Mouse (Mus musculus) effector memory CD4-positive, alpha-beta T cell, adult 5 months (primary cell): ENCODE results near the gene C8a. TPM values are rescaled to one million over a fixed set of nuclear protein-coding genes. Genes with fewer than 3 reads are reported as not detected.

Experiments
- polyA plus RNA-seq: library from polyadenylated mRNA; unstranded; fragments of 100-300 nt; shearing (Covaris generic); gene quantifications from one replicate; pipeline ENCODE4 v1.2.1, GENCODE M21; 2017

C8a gene
- not detected for polyA plus RNA-seq

DNA sequence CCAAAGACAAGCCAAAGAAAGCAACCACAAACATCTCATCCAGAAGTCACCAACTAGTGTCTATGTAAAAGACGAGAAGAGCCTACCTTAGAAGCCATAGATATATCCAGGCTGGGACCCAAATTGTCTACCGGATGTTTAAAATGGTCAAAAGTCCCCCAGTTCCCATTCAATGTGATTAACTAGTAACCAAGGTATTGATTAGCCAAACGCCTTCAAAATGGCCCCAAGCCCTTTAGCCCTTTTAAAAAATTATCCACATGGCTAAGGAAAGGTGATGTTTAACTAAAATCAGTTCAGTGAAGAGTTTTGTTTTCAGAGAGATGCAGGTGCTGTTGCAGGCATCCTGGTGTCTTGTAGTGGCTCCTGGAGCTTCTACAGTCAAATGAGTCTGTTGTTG is at the start of gene C8a:
Gene C8a (minus strand): TSS at position 76 of the 400 bp plus-strand sequence.

DNA sequence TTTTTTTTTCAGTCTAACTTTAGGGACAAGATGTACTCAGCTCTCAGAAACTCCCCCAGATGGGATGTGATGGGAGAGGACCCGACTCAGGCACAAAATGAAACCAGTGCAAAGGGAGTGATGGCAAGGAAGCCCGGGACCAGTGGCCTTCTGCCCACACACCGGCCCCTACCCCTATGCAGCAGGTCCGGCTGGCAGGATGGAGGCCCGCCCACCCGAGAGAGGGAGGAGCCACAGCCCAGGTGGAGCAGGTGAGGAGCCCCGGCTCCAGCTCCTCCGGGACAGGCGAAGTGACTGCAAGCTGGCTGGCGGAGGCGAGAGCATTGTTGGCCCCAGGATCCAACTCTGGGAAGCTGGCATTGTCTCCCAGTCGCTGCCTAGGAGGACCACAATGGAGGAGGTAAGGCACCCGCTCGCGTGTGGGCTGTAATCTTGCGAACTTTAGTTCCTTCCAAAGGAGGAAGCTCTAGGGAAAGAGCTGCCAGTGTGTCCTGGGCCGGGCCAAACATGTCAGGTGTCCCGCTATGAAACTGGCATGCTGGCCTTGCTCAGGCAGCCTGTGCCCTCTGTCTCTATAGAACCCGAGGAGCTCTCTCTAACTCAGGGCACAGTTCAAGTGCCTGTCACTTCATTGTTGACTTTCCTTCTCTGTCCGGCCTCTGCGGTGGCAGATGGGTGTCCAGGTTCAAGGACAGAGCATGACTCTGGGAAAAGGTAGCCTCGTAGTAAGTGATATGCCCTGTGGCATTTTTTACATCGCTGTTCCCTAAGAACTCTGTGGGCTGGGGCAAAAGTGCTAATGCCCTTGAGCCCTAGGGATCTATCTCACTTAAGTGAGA is 37.3 kb upstream of the C8a start, which contains the start of gene Fyb2:
Gene Fyb2 (plus strand): TSS at position 166 of the 839 bp plus-strand sequence.

DNA sequence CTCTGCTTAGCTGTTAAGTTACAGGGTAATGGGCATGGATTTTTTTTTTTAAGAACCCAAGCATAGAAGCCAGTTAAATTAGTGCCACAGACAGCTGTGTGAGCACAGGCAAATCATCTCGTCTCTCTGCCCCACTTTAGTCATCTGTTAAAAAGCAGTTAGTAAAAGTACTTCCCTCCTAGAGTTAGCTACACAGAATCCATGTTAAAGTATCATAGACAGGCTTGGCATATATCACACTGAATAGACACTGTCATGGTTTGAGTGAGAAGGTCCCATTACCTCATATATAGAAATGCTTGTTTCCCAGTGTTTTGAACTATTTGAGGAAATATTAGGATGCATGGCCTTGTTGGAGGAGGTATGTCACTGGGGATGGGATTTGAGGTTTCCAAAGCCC is 19.2 kb downstream of the C8a start, which contains the start of gene Gm17662:
Gene Gm17662 (plus strand): TSS at position 301 of the 400 bp plus-strand sequence.

DNA sequence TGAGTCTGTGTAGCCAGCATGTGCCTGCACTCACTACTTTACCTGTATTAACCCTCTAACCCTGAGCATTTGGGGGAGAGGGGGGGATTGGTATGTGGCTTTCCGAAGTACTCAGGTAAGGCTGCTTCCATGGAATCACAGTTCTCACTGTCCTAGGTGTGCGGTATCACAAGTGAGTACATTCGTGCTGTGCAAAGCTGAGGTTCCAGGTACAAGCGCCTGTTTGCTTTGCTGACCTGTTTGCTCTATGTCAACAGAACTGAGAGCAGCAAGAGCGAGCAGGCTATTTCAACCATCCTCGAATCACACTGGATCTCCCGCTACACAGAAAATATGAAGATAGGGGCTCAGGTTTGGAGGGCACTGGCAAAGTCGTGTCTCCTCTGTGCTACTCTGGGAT is 110.1 kb downstream of the C8a start, which contains the start of gene C8b:
Gene C8b (plus strand): TSS at position 253 of the 400 bp plus-strand sequence.

Other genes with a start within 250 kb of the C8a start
- not detected for gene C8b, start 110.1 kb downstream of the C8a start, polyA plus RNA-seq
- not detected for gene Gm17662, start 19.1 kb downstream of the C8a start, polyA plus RNA-seq
- not detected for gene Fyb2, start 37.1 kb upstream of the C8a start, polyA plus RNA-seq
- gene Prkaa2, start 233.5 kb upstream of the C8a start, polyA plus RNA-seq: 0.11 TPM